Mouse (Mus musculus): Measurements from ENCODE around the gene Arf3.

Arf3 gene

GRCm38 (mm10) chr15:98722854-98723253 is 40.2 kb downstream of the Arf3 start:
- DNase-seq (ENCODE audit: low spot score in 2 of 2), result no peak

GRCm38 (mm10) chr15:98722191-98722590 is 40.8 kb downstream of the Arf3 start:
- no peak for DNase-seq (ENCODE audit: low spot score in 2 of 2)

GRCm38 (mm10) chr15:98717301-98717700 is 45.7 kb downstream of the Arf3 start:
- no peak for DNase-seq (ENCODE audit: low spot score in 2 of 2)

GRCm38 (mm10) chr15:98714230-98714652 is 48.8 kb downstream of the Arf3 start:
- no peak for DNase-seq (ENCODE audit: low spot score in 2 of 2)

- DNase-seq (ENCODE audit: low spot score in 2 of 2), result peak; percentile 33 to 72
These were observed 52.6 kb downstream of the Arf3 start for GRCm38 (mm10) chr15:98710442-98710841.

GRCm38 (mm10) chr15:98707766-98708372 is 55.1 kb downstream of the Arf3 start, which contains the start of gene Ccdc65:
Ccdc65 (plus strand) TSS chr15:98708207.
- peak; percentile 40 to 65 for DNase-seq (ENCODE audit: low spot score in 2 of 2)

- DNase-seq (ENCODE audit: low spot score in 2 of 2), result no peak
These were observed 58.7 kb downstream of the Arf3 start for GRCm38 (mm10) chr15:98704312-98704711.

GRCm38 (mm10) chr15:98699190-98700105 is 63.6 kb downstream of the Arf3 start:
- peak; percentile 60 to 76 for DNase-seq (ENCODE audit: low spot score in 2 of 2)

GRCm38 (mm10) chr15:98696216-98696615 is 66.8 kb downstream of the Arf3 start:
- DNase-seq (ENCODE audit: low spot score in 2 of 2), result no peak

GRCm38 (mm10) chr15:98695726-98696125 is 67.3 kb downstream of the Arf3 start:
- no peak for DNase-seq (ENCODE audit: low spot score in 2 of 2)

- DNase-seq (ENCODE audit: low spot score in 2 of 2), result no peak
These were observed 70.8 kb downstream of the Arf3 start for GRCm38 (mm10) chr15:98692171-98692715.

GRCm38 (mm10) chr15:98691486-98692147 is 71.4 kb downstream of the Arf3 start:
- no peak for DNase-seq (ENCODE audit: low spot score in 2 of 2)

GRCm38 (mm10) chr15:98689682-98690081 is 73.3 kb downstream of the Arf3 start:
- DNase-seq (ENCODE audit: low spot score in 2 of 2), result no peak

Measured in spleen, postnatal 14 days (tissue).